Mouse (Mus musculus) cerebral cortex, adult 2 months (tissue): ENCODE measurements around the gene Hmox2.

Source experiments
- WGBS: fragments of 180-500 bp; shearing (Covaris S2); methylation state at CpG from one replicate; pipeline ENCODE4 v1.1.7; 2018; 5-methylcytosine and 5-hydroxymethylcytosine counted together

The Hmox2 gene

GRCm38 (mm10) chr16:4725780-4726527 is at the start of gene Hmox2:
TSS of gene Hmox2 (plus strand) at chr16:4726361.
- WGBS: 5% methylated on average over 35 of the region's 35 CpGs

DNA sequence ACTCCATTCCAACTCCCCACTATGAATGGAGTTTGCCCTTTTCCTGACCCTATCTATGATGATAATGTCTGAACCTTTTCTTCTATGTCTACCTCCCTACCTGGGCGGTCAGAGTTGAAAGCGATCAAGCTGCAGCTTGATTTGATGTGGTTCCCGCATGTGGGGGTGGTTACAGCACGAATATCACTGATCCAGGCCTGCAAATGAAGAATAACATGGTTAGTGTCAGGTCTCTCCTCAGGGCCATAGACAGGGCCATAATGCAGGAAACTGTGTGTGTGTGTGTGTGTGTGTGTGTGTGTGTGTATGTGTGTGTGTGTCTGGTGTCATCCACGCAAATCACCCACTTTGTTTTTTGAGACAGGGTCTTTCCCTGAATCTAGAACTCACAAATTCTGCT is 49.3 kb upstream of the Hmox2 start:
- 84% methylated on average over 5 of the region's 5 CpGs for WGBS

- WGBS: 85% methylated on average over 5 of the region's 5 CpGs
Measured at GRCm38 (mm10) chr16:4678080-4678479, 48.1 kb upstream of the Hmox2 start.

GRCm38 (mm10) chr16:4679121-4680018 is 46.8 kb upstream of the Hmox2 start, which contains the start of gene Coro7:
TSS of gene Coro7 (minus strand) at chr16:4679777.
- 1% methylated on average over 47 of the region's 47 CpGs for WGBS

- WGBS: 85% methylated on average over 3 of the region's 3 CpGs
Measured at GRCm38 (mm10) chr16:4680922-4681455, 45.2 kb upstream of the Hmox2 start.

DNA sequence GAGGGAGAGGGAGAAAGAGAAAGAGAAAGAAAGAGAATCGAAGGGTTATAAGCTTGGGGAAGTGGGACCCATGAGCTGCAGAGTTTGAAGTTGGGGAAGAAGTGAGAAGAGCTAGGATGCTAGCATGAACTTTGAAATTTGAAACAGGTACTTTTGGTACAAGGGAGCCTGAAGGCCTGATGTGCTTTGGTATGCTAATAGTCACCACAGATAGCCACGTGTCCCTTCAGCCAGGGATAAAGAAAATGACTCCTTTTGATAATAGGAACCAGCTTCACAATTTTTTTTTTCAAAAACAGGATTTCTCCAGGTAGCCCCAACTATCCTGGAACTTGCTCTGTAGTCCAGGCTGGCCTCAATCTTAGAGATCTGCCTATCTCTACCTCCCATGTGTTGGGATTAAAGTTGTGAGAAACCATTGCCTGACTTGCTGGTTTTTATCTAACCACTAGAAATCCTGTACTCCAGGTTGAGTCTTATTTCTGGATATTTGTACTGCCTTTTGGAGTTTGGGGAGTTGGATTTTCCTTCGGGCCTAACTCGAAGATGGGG is 43.5 kb upstream of the Hmox2 start:
- 84% methylated on average over 4 of the region's 4 CpGs for WGBS

DNA sequence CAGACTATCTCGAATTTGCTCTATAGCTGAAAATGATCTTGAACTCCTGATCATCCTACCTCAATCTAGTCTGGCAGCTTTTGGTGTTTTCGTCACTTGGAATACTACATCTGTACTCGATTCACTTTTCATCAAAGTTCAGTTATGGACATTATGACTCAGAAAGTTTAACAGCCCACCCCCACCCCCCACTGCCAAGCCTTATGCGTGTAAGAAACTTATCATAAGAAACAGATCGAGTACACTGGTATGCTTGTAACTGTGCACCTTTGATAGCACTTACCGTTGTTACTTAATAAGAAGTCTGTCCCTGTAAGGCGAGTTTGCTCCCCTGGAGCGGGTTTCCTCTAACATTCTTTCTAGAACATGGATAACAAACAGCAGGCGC is 43.0 kb upstream of the Hmox2 start:
- 18% methylated on average over 9 of the region's 9 CpGs for WGBS

- under 1% methylated on average over 54 of the region's 54 CpGs for WGBS
Measured at GRCm38 (mm10) chr16:4683581-4684456, 42.3 kb upstream of the Hmox2 start.

DNA sequence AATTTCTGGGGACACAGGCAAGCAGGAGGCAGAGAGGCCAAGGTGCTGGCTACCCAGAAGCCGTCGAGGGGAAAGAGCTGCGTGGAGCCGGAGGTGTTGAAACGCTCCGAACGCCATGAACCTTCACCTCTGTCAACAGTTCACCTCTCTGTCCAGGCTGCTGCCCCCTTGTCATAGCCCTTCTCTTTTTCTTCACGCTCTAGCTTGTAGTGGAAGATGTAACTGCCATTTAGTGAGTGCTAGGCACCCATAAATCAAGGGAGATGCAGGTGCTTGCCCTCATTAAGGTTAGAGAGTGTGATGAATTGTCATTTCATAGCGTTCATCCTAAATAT is 41.7 kb upstream of the Hmox2 start:
- under 1% methylated on average over 9 of the region's 9 CpGs for WGBS

DNA sequence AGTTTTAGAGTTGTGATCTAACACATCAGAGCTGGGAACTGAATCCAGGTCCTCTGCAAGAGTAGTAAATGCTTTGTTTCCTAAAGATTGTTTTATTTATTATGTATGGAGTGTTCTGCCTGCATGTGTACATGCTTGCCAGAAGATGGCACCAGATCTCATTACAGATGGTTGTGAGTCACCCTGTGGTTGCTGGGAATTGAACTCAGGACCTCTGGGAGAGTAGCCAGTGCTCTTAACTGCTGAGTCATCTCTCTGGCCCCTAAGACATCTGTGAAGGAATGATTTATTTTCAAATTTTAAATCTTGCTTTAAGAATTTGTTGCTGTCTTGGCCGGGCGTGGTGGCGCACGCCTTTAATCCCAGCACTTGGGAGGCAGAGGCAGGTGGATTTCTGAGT is 36.8 kb upstream of the Hmox2 start:
- WGBS: 95% methylated on average over 4 of the region's 4 CpGs

GRCm38 (mm10) chr16:4701211-4701610 is 24.9 kb upstream of the Hmox2 start:
- WGBS: 89% methylated on average over 3 of the region's 3 CpGs

GRCm38 (mm10) chr16:4702646-4703045 is 23.5 kb upstream of the Hmox2 start:
- WGBS: 86% methylated on average over 1 of the region's 1 CpGs

- 68% methylated on average over 4 of the region's 4 CpGs for WGBS
Measured at GRCm38 (mm10) chr16:4705541-4705940, 20.6 kb upstream of the Hmox2 start.

DNA sequence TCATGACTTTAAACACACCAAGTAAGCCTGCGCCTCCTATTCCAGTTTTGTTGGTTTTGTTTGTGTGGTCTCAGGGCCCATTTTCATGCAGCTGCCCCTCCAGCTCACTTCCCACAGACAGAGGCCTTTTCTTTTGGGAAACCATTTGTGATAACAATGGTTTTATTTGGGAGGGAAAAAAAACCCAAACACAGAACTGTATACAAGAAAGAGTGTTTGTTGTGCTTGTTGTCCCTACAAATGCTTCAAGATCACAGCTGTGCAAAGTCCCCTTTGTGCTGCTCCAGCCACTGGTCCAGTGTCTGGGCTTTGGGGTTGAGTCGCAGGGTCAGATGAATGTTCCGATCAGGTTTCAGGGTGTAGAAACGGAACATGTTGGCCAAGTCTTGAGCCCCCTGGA is 15.0 kb upstream of the Hmox2 start:
- WGBS: 79% methylated on average over 4 of the region's 4 CpGs

DNA sequence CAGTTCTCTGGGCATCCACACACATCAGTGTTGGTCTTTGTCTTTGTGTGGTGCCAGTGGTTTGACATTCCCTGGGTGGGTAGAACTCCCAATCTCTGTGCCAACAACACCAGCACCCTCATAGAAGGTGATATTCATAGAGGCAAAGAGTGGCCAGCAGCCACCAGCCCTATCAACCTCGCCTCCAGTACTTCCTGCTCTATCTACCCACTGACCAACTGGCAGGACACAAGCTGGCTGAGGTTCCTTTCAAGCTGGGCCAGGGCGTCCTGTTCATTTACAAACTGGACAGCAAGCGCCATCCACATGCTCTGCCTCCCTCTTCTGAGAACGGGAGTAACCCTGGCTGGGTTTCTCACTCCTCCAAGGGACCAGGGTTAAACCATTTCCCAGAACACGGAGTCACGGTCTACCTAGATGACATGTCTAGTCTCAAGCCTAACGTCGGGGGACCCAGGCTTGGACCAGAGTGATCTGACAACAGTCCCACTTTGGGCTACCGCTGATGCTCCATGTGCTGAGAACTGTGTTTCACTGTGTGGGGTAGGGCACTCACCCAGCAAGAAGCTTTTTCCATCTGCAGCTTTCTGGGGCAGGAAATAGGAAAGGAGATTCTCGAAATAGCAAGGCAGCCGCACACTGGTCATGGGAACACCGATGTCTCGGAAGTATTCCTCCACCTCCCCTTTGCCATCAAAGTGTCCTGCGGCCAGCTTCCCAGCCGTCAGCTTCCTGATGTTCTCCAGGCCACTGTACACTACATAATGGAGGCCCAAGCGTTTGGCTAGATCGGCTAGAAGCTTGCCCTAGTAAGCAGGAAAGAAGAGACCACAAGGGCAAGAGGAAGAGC is 12.1 kb upstream of the Hmox2 start:
- WGBS: 73% methylated on average over 17 of the region's 17 CpGs

- WGBS: 56% methylated on average over 3 of the region's 3 CpGs
Measured at GRCm38 (mm10) chr16:4717866-4718265, 8.3 kb upstream of the Hmox2 start.

- 13% methylated on average over 33 of the region's 33 CpGs for WGBS
Measured at GRCm38 (mm10) chr16:4718753-4719518, 7.2 kb upstream of the Hmox2 start, which contains the start of gene Nmral1. TSS of gene Nmral1 (minus strand) at chr16:4719356.

DNA sequence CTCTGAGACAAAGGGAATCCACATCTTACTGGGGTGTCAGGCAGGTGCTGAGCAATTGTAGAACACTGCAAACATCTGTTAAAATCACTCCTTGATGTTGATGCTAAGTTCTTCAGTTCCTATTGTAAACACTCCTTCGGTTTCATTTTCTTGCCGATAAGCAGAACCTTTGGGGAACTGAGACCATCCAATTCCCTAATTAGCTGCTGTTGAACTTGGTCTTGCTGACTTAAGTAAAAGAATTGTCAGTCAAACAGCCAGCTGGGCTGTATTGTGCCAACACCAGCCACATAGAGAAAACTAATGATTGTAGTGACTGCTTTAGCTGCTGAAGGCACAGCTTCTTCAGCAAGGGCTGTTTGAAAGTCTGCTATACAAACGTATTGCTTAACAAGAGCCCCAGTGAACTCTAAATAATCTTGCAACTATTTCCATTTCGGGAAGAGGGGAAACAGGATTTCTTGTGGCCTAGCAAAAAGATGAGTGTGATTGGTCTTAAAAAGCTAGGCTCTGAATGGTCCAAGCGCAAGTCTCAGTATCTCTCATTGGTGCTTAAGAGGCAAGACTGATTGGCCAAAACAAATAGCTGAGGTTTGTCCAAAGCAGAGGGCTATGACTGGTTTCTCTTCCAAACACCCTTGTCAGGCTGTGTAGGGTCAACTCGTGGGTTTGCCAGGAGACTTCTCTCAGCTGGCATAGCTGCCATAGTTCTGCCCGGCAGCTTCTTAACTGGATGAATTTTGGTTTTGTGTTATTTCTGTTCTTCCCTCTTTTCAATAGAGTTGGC is 3.8 kb upstream of the Hmox2 start:
- WGBS: 57% methylated on average over 7 of the region's 7 CpGs

GRCm38 (mm10) chr16:4722915-4723209 is 3.3 kb upstream of the Hmox2 start:
- 76% methylated on average over 3 of the region's 3 CpGs for WGBS
